Mouse (Mus musculus) thymus, adult 2 months (tissue): ENCODE data around the gene Mok. TPM values are rescaled to one million over a fixed set of nuclear protein-coding genes. Genes with fewer than 3 reads are reported as not detected.
A peak's percentile ranks its signal among the peaks of the same experiment; 100 is the strongest.

ENCODE experiments used
- DNase-seq: peaks from one replicate; pipeline ENCODE4 v3.0.0; 2021
- H3K27ac ChIP-seq: fragments of 200-500 bp; 2 replicates; pipeline ENCODE4 v1.5.1; 2012; ENCODE audit warnings: low read length, control low read depth; ENCODE audit not compliant: control insufficient read depth, insufficient read depth
- H3K27me3 ChIP-seq: fragments of 200-500 bp; 2 replicates; pipeline ENCODE4 v1.6.1; 2012; ENCODE audit warnings: mild to moderate bottlenecking, low read length, moderate library complexity, mixed read lengths; ENCODE audit not compliant: control insufficient read depth, insufficient read depth
- H3K36me3 ChIP-seq: fragments of 200-500 bp; 2 replicates; pipeline ENCODE4 v1.6.1; 2012; ENCODE audit warnings: mild to moderate bottlenecking, low read length, moderate library complexity; ENCODE audit not compliant: control insufficient read depth, insufficient read depth
- H3K4me1 ChIP-seq: fragments of 200-500 bp; replicated peaks from 2 replicates; pipeline ENCODE4 v1.6.1; 2012; ENCODE audit warnings: low read length; ENCODE audit not compliant: control insufficient read depth, insufficient read depth
- H3K4me3 ChIP-seq: fragments of 200-500 bp; 2 replicates; pipeline ENCODE4 v1.5.1; 2012; ENCODE audit warnings: mild to moderate bottlenecking, low read length, control low read depth, moderate library complexity; ENCODE audit not compliant: control insufficient read depth, insufficient read depth
- CTCF ChIP-seq: fragments of 200-500 bp; IDR thresholded peaks from 2 replicates; pipeline ENCODE4 v1.5.1; 2012; ENCODE audit warnings: mild to moderate bottlenecking, control low read depth, low read length, moderate library complexity, borderline replicate concordance; ENCODE audit not compliant: control insufficient read depth, poor library complexity, insufficient read depth; ENCODE audit errors: extremely low read depth
- POLR2A ChIP-seq: fragments of 200-500 bp; IDR thresholded peaks from 2 replicates; pipeline ENCODE4 v1.6.1; 2012; ENCODE audit warnings: mild to moderate bottlenecking, low read length, control low read depth, moderate library complexity; ENCODE audit not compliant: control insufficient read depth, poor library complexity, insufficient read depth; ENCODE audit errors: extremely low read depth
- WGBS: fragments of 180-500 bp; shearing (Covaris S2); methylation state at CpG from one replicate; pipeline ENCODE4 v1.1.7; 2018; 5-methylcytosine and 5-hydroxymethylcytosine counted together
- polyA plus RNA-seq: library from polyadenylated mRNA; depleted of rRNA; stranded (reverse); fragments of >200 nt; gene quantifications from 2 replicates; pipeline ENCODE4 v1.2.3, GENCODE M21; 2012

The Mok gene
- polyA plus RNA-seq, 1 experiment = 1.4 TPM

GRCm38 (mm10) chr12:110846191-110846765 is 5.5 kb upstream of the Mok start:
- H3K27me3 ChIP-seq = peaks cover 3% of the 10 kb centered on the region; the same call in 1 of the 2 replicates
- H3K4me3 ChIP-seq = no peak overlapping the region
- H3K4me1 ChIP-seq = peaks cover 29% of the 10 kb centered on the region
- no peak overlapping the region for H3K27ac ChIP-seq
- H3K36me3 ChIP-seq = no peaks in the 10 kb centered on the region
- DNase-seq = no peak
- TF ChIP-seq CTCF (no peak), POLR2A (no peak)
- WGBS = 73% methylated on average over 6 of the region's 6 CpGs

- no peak for TF ChIP-seq CTCF
- TF ChIP-seq POLR2A = no peak
- 1% methylated on average over 36 of the region's 36 CpGs for WGBS
- Histone ChIP-seq H3K27ac (no peak overlapping the region), H3K27me3 (peaks cover 3% of the 10 kb centered on the region; the same call in 1 of the 2 replicates), H3K4me3 (peak overlapping the region; percentile 44), H3K36me3 (no peaks in the 10 kb centered on the region), H3K4me1 (peaks cover 24% of the 10 kb centered on the region)
- peak; percentile 49 for DNase-seq
Measured at GRCm38 (mm10) chr12:110845131-110845880, 4.6 kb upstream of the Mok start.

- Histone ChIP-seq H3K4me1 (peaks cover 22% of the 10 kb centered on the region), H3K36me3 (no peaks in the 10 kb centered on the region), H3K4me3 (peak overlapping the region; percentile 44), H3K27ac (no peak overlapping the region), H3K27me3 (peaks cover 3% of the 10 kb centered on the region; the same call in 1 of the 2 replicates)
- 1% methylated on average over 42 of the region's 42 CpGs for WGBS
- peak; percentile 15 for DNase-seq
- TF ChIP-seq POLR2A (no peak), CTCF (no peak)
Measured at GRCm38 (mm10) chr12:110844227-110845130, 3.7 kb upstream of the Mok start.

GRCm38 (mm10) chr12:110843194-110844048 is 2.7 kb upstream of the Mok start:
- H3K4me1 ChIP-seq = peaks cover 22% of the 10 kb centered on the region
- peak overlapping the region; percentile 43 for H3K4me3 ChIP-seq
- no peak overlapping the region for H3K27ac ChIP-seq
- DNase-seq = peak; percentile 81
- 16% methylated on average over 32 of the region's 32 CpGs for WGBS
- peaks cover 3% of the 10 kb centered on the region; the same call in 1 of the 2 replicates for H3K27me3 ChIP-seq
- H3K36me3 ChIP-seq = no peaks in the 10 kb centered on the region
- TF ChIP-seq POLR2A (no peak), CTCF (peak; percentile 93)

- H3K4me1 ChIP-seq = peaks cover 22% of the 10 kb centered on the region
Measured at GRCm38 (mm10) chr12:110841731-110842493, 1.2 kb upstream of the Mok start.

GRCm38 (mm10) chr12:110837850-110838249 is 2.9 kb downstream of the Mok start:
- TF ChIP-seq CTCF (no peak), POLR2A (no peak)
- WGBS = 92% methylated on average over 8 of the region's 8 CpGs
- Histone ChIP-seq H3K36me3 (no peaks in the 10 kb centered on the region), H3K27me3 (no peaks in the 10 kb centered on the region), H3K4me1 (peaks cover 4% of the 10 kb centered on the region; the same call in 1 of the 2 replicates), H3K4me3 (no peak overlapping the region), H3K27ac (no peak overlapping the region)
- no peak for DNase-seq

More at GRCm38 (mm10) chr12:110841731-110842493, 1.2 kb upstream of the Mok start:
- peaks cover 3% of the 10 kb centered on the region; the same call in 1 of the 2 replicates for H3K27me3 ChIP-seq
- no peak overlapping the region for H3K4me3 ChIP-seq
- H3K27ac ChIP-seq = no peak overlapping the region
- WGBS = 77% methylated on average over 5 of the region's 5 CpGs
- TF ChIP-seq POLR2A (no peak), CTCF (no peak)
- no peaks in the 10 kb centered on the region for H3K36me3 ChIP-seq
- DNase-seq = no peak
